Mouse (Mus musculus) granulocyte monocyte progenitor cell, adult 5-6 weeks (primary cell): ENCODE measurements around the gene Plpp4. TPM values are rescaled to one million over a fixed set of nuclear protein-coding genes. Genes with fewer than 3 reads are reported as not detected.
A peak's percentile ranks its signal among the peaks of the same experiment; 100 is the strongest.

Experiments used
- ATAC-seq: replicated peaks from 2 replicates; pipeline ENCODE4 v1.8.0; 2016; ENCODE audit warnings: mild to moderate bottlenecking, moderate TSS enrichment, inconsistent platforms; ENCODE audit not compliant: poor library complexity, severe bottlenecking
- total RNA-seq, 2 experiments: library from RNA; stranded (forward) in 1 of 2; stranded (reverse) in 1 of 2; fragments of 200-712, 200-1000 nt in 1 of 2; fragments of >200 nt in 1 of 2; fragmentation: Nextera tagmentation in 1 of 2; gene quantifications; 2 replicates each; pipeline ENCODE4 v1.2.3; 2014 to 2017

The Plpp4 gene
- total RNA-seq (2014; fragmentation: Nextera tagmentation): not detected in 2 replicates
- not detected in 2 replicates for total RNA-seq (2017)

DNA sequence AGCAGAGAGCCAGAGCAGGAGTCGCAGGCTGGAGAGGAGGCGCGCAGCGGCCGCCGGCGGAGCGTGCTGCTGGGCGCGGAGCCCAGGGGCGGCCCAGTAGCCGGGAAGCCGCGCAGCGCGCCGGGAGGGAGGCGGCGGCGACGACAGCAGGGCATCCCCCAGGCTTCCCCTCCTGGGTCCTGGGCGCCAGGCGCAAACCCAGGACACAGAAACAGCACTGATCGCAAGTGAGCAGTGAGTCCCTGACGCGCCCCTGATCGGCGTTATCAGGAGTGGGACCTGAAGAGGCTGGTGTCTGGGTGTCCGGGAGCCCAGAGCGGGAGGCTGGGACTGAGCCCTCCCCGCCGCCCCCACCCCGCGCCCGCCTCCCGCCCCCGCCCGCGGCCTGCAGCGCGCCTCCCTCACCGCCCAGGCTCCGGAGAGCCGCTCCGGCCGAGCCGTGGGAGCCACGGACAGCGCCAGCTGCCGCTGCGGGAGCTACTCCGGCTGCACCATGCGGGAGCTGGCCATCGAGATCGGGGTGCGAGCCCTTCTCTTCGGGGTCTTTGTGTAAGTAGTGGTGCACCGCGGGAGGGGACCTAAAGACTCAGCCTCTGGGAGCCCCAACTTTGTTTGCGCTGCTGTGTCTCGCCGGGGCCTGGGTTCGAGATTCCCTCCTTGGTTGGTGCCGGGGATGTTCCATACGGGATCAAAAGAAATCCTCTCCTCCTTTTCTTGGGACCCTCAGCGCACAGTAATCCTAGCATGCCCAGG lies at the start of gene Plpp4:
Plpp4 (plus strand) TSS at position 411 of the 753 bp plus-strand sequence.
- ATAC-seq: peak; percentile 42; the same call in 1 of the 2 replicates

- no peak for ATAC-seq
These were observed 40.8 kb upstream of the Plpp4 start for GRCm38 (mm10) chr7:129215926-129216543.

DNA sequence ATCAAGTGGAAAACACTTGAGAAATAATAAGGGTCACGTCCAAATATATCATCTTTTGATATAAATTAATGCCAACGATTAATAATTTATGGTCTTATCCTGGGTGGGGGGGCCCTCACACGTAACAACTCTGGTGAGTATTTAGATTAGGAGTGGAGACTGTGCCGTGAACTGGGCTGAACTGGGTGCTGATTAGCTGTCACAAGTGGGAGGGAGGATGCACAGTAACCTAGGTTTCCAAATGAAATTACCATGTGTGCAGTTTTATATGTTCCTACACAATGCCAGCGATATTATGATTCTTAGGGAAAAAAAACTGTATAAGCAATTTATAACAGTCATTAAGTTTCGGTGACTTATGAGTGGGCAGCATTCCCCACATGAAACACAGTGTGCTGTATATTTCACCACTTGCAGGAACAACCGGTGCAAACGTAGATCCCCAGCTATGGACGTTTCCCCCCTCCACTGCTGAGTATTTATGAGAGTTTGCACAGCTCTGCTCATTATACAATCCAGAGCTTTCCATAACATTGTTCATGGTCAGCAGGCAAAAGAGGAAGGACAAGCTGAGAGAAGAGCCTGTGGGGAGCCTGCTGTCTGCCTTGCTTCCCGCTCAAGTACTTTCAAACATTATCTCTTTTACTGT lies 40.2 kb upstream of the Plpp4 start:
- no peak for ATAC-seq

- no peak for ATAC-seq
These were observed 35.9 kb upstream of the Plpp4 start for GRCm38 (mm10) chr7:129220948-129221347.

DNA sequence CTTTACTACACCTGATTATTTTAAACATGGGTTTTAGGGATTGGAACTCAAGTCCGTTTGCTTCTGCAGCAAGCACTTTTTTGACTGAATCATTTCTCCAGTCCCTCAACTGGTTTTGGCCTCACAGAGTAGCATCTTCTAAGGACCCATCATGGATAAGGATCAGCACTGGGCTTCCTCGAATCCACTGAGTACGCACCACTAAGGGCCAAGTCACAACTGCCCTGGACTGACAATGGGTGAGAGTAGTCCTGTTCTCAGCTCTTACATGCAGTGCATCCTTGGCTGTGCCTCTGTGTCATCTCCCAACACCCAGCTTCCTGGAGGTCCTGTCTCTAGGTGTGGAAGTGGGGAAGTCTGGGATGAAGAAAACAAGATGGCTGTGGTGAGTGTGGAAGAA lies 35.2 kb upstream of the Plpp4 start:
- no peak for ATAC-seq

DNA sequence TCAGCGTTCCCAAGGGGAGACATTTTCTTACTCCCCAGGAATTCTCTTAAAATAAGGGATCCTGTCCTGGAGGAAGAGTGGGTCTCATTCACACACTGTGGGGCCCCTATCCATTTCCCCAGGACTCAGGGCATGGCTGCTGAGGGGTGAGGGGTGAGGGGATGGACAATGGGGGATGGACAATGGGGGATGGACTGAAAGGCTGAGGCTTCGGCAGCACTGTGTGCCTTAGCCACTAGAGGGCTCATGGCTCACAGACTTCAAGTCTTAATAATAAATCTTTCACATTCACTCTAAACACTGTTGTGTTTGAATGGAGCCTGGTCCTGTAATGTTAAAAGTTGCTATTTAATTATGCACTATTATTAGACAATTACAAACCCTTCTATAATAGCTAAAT lies 21.4 kb upstream of the Plpp4 start:
- no peak for ATAC-seq

- no peak for ATAC-seq
These were observed 20.8 kb upstream of the Plpp4 start for GRCm38 (mm10) chr7:129235995-129236394.

DNA sequence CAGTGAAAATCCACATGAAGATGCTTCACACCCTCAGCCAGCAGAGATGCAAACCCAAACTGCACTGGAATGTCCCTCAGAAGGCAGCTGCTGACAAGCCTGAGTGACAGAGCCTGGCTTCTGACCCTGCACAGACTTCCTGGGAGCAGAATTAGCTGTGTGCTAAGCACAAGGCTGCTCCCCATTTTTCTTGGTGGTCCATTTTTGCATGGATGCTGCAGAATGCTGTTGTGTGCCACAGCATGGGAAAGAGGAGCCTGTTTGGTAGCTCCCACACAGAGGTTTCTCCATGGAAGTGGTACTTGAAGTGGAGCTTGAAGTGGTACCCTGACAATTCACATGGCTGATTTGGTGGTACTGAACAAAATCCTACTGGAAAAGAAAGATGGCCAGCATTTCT lies 5.8 kb upstream of the Plpp4 start:
- ATAC-seq: no peak

DNA sequence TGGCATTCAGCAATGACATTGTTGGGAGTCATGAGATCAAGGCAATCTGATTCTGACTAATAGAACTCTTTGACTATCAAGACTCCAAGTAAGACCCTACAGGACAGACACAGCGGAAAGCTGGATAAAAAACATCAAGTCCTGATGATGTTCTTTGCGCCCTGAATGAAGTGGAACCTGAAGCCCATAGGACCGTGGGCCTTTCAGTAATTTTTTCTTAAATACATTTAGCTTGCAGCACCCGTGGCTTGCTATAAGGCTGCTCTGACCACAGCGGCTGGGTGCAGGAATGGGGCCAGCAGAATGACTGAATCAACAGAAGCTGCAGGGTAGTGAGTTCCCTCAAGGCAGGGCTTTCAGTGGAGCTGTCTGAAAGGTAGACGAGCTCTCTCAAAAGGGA lies 3.4 kb upstream of the Plpp4 start:
- ATAC-seq: no peak

- no peak for ATAC-seq
These were observed 2.7 kb upstream of the Plpp4 start for GRCm38 (mm10) chr7:129254126-129254525.

GRCm38 (mm10) chr7:129255406-129255805 lies 1.4 kb upstream of the Plpp4 start:
- no peak for ATAC-seq

- no peak for ATAC-seq
These were observed 665 bp downstream of the Plpp4 start for GRCm38 (mm10) chr7:129257374-129258018.

DNA sequence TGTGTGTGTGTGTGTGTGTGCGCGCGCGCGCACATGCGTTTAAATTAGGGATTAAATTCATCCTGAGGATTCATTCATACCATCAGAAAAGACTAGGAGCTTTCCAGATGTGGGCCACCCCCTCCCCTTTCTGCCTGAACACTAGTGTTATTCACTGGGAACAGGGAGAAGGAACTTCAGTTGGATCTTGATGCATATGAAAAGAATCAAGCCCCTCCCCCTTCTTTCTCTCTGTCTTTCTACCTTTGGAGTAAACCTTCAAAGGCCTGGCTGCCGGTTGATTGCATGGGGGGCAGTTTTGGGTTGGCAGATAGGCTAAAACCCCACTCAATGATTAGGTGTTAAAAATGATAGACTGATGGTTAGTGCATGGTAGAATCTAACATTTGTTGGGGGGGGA lies 1.5 kb downstream of the Plpp4 start:
- ATAC-seq: no peak

DNA sequence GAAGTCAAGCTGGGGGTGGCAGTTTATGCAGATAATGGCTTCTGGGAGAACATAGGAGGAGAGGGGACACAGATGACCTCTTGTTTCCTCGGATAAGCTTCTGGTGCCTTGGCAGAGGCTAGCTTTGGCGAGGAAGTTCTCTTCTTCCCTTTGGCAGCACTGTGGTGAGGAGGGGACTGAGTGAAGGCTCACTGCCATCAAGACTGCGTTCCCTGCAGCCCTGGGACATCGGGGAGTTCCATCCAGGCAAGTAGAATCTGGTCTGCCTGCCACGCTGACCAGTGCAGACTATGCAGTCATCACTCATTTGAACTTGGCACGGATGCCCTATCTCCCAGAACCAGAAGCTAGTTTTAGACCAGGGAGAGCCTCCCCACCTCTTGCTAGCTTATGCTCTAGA lies 2.4 kb downstream of the Plpp4 start:
- ATAC-seq: no peak

- no peak for ATAC-seq
These were observed 17.0 kb downstream of the Plpp4 start for GRCm38 (mm10) chr7:129273867-129274266.

DNA sequence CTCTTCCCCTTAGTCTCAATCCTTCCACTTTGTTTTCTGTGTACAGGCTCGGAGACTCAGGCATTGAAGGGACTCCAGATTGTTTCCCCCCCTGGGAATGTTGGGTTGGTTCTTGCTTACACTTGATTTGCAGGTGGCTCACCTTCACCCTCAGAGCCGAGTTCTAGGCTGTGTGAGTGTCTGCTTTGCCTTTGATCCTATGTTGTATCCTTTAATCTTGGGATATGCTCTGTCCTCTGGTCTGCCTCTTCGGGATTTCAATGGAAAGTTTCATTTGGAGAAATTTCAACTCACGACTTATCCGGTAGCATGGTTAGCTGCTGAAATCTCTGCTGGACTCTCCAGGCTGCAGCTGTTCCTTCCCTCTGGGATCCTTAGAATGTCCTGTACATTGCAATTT lies 17.9 kb downstream of the Plpp4 start:
- no peak for ATAC-seq

DNA sequence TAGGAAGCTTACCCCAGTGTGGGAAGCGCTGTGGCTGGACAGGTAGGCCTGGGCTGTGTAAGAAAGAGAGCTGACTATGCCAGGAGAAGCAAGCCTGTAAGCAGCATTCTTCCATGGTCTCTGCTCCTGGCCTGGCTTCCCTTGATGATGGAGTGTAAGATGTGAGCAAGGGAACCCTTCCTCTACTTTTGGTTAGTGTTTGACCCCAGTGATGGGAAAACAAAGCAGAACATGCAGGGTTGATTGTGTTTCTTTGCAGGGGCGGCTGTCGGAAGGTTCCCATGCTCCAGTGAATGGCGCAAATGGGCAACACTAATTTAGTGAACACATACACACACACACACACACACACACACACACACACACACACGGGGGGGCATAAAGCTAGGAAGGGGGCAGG lies 20.9 kb downstream of the Plpp4 start:
- ATAC-seq: no peak

GRCm38 (mm10) chr7:129278801-129279200 lies 22.0 kb downstream of the Plpp4 start:
- no peak for ATAC-seq

DNA sequence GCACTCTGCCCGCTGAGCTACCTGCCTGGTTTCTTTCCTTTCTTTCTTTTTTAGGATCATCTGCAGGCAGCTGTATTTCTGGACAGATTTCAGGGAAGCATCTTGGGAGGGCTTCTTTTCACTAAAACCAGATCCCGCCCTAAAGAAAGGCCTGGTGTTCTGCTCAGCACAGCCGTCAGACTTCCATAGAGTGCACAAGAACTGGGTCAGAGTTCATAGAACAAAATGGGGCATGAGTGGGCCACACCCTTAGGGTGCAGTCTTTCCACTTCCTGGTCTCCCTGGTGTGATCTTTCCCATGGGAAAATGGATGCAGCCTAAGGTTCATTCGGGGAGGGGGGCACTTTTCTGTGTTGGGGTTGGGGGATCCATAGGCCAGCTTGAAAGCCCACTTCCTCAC lies 22.4 kb downstream of the Plpp4 start:
- no peak for ATAC-seq

GRCm38 (mm10) chr7:129281966-129282365 lies 25.1 kb downstream of the Plpp4 start:
- no peak for ATAC-seq
